Mouse (Mus musculus) adrenal gland, postnatal 25 days (tissue): Measurements from ENCODE around the gene Gm11983. TPM values are rescaled to one million over a fixed set of nuclear protein-coding genes. Genes with fewer than 3 reads are reported as not detected.

Source experiments
- total RNA-seq: library from RNA; stranded (reverse); gene quantifications from 2 replicates; pipeline ENCODE4 v1.2.3, GENCODE M21; 2021

Gene Gm11983
- total RNA-seq, 1 experiment from 2014 or later: not detected

Other genes with a start within 250 kb of the Gm11983 start
- 2.2 and 2.5 TPM in 2 replicates for gene Nacad, start 231.6 kb downstream of the Gm11983 start, total RNA-seq
- gene Tbrg4, start 211.6 kb downstream of the Gm11983 start, total RNA-seq: 54.1 and 60.7 TPM in 2 replicates
- not detected in 2 replicates for gene Wap, start 199.0 kb downstream of the Gm11983 start, total RNA-seq
- 10.5 and 13.4 TPM in 2 replicates for gene Ramp3, start 179.1 kb downstream of the Gm11983 start, total RNA-seq
- gene Adcy1, start 225.8 kb upstream of the Gm11983 start, total RNA-seq: 3.0 and 4.2 TPM in 2 replicates